Mouse (Mus musculus) urinary bladder, adult 2 months (tissue): ENCODE data around the gene Hmga1b. TPM values are rescaled to one million over a fixed set of nuclear protein-coding genes. Genes with fewer than 3 reads are reported as not detected.
"Not testable (repeated sequence)": the region's sequence is repeated elsewhere in the genome, so short reads cannot be mapped to it uniquely, and the experiment has no call there.

ENCODE experiments used
- DNase-seq: peaks from one replicate; pipeline ENCODE4 v3.0.0; 2022; ENCODE audit warnings: low spot score
- polyA plus RNA-seq: library from polyadenylated mRNA; depleted of rRNA; stranded (reverse); fragments of >200 nt; gene quantifications from 2 replicates; pipeline ENCODE4 v1.2.3, GENCODE M21; 2012; rRNA removed

The Hmga1b gene
- 1.7 and 2.1 TPM in 2 replicates for polyA plus RNA-seq

- not testable (repeated sequence) for DNase-seq
These were observed at the start of gene Hmga1b for GRCm38 (mm10) chr11:120762672-120763041. Gene Hmga1b, plus strand, starts transcription at chr11:120762794.

GRCm38 (mm10) chr11:120713580-120714518, 48.7 kb upstream of the Hmga1b start, which contains the start of the genes Cenpx and Lrrc45:
Gene Cenpx, minus strand, starts transcription at chr11:120713738.
Gene Lrrc45, plus strand, starts transcription at chr11:120713925.
- DNase-seq: peak; percentile 82

DNA sequence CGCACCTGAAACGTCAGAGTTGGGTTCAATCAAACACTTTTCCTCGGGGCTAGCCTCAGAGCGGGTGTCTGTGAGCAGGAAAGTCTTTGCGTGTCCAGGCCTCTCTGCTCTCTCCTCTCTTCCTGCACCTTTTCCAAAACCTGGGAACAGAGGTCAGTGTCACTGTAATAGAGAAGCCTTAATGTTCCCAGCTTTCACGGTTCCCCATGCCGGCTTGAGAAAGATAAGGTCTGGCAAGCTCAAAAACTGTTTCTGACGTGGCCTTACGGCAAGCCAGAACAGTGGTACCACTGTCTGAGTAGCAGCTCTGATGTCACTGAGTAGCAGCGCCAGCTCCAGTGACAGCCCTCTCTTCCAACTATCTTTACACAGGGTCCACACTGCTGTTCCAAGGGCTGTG, 48.0 kb upstream of the Hmga1b start:
- DNase-seq: no peak

DNA sequence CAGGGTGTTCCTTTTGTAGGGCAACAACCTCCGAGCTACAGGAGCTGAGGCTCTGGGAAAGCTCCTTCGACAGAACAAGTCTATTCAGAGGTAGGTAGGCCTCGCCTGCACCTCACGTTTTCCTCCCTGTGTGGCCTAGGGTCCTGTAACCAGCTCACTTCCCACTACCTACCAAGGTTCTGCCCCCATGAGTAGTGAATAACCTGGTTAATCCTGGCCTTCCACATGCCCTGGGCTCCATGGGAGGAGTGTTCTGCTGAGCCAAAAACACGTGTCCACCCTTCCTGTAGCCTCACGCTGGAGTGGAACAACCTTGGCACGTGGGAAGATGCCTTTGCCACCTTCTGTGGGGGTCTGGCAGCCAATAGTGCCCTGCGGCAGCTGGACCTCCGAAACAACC, 47.5 kb upstream of the Hmga1b start:
- DNase-seq: no peak

DNA sequence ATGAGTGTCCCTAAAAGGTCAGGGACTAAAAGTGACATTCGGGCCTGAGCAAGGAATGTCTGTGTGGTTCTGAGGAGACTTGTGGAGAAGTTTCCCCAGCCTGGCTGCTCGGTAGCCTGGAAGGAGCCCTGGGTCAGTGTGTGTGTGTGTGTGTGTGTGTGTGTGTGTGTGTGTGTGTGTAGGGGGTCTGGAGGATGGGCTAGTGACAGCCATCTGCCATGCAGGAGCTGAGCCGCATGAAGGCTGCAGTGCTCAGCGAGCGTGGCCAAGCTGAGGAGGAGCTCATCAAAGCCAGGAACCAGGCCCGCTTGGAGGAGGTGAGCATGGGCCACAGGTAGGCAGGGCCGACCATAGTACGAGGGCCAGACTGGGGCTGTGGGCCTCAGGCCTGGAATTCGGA, 43.4 kb upstream of the Hmga1b start:
- DNase-seq: no peak

GRCm38 (mm10) chr11:120719841-120720376, 42.7 kb upstream of the Hmga1b start:
- no peak for DNase-seq

- peak; percentile 80 for DNase-seq
These were observed 42.1 kb upstream of the Hmga1b start for GRCm38 (mm10) chr11:120720450-120720849.

- no peak for DNase-seq
These were observed 41.2 kb upstream of the Hmga1b start, which contains the start of gene Rac3 for GRCm38 (mm10) chr11:120721124-120722066. Gene Rac3, plus strand, starts transcription at chr11:120721470.

DNA sequence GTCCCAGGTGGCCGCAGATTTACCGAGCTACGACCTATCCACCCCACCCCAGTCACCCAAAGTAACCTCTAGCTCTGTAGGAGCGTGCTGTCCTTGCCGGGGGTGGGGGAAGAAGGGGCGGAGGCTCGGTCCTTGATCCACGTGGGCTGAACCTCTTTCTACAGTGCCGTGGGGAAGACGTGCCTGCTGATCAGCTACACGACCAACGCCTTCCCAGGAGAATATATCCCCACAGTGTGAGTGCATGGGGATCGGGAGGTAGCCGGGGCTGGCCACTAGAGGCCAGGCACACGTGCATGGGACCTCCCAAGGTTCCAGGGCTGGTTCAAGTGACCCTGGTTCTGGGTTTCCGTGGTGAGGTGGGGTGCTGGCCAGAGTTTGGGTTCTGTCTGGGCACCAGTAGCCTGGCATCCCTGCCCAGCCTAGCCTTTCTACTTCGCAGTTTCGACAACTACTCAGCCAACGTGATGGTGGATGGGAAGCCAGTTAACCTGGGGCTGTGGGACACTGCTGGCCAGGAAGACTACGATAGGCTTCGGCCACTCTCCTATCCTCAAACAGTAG, 40.4 kb upstream of the Hmga1b start:
- DNase-seq: no peak

GRCm38 (mm10) chr11:120722761-120723382, 39.7 kb upstream of the Hmga1b start:
- no peak for DNase-seq

- no peak for DNase-seq
These were observed 39.1 kb upstream of the Hmga1b start for GRCm38 (mm10) chr11:120723509-120723908.

DNA sequence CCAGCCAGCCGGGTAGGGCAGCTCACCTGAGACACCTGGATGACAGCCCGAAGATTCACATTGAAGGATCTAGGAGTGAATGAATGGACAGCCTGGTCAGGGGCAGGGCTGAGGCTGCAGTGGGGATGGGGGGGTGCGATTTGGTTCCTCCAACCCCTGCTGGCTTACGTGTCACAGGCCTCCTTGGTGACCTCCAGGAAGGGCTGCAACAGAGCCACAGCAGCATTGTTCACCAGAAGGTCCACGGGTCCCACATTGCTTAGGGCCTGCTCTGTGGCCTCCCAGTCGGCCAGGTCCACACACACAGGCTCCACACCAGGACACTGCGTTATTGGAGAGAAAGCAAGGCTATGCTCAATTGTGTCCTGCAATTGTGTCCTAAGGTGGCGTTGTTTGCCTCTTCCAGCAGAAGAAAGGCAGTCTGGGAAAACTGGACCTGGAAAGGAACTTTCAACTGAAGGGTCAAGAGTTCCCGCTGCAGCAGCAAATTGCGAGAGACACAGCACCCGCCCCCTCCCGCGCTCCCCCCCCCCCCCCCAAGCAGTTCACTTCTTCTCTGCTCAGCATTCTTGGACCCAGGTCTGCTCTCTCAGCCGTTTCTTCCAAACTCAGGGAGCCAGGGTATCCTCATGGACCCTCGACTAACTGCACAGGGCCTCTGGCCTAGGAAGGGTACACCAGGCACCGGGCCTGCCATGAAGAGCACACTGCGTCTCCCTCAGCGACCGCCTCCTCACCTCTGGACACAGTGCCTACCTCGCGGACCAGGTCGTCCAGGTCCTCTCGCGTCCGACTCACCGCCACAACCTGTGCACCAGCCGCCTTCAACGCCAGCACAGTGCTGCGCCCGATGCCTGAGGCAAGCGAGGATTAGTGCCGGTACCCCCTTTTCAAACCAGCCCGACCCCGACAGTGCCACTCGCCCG, 36.1 kb upstream of the Hmga1b start:
- DNase-seq: no peak

DNA sequence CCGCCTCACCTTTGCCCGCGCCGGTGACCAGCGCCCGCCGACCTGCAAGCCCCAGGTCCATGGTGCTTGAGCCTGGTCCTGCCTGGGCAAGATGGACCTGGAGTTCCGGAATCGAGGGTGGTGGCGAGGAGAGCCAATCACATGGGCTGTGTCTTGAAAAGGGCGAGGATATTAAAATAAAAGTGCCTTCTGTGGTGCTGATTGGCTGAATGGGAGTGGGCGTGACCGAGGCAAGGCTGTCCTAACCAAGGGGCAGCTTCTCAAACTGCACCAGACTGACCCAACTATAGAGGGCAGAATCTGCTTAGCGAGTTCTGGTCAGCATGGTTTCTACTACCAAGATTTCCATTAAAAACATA, 35.4 kb upstream of the Hmga1b start, which contains the start of gene Dcxr:
Gene Dcxr, minus strand, starts transcription at position 113 of the 359 bp plus-strand sequence.
- DNase-seq: peak; percentile 70

DNA sequence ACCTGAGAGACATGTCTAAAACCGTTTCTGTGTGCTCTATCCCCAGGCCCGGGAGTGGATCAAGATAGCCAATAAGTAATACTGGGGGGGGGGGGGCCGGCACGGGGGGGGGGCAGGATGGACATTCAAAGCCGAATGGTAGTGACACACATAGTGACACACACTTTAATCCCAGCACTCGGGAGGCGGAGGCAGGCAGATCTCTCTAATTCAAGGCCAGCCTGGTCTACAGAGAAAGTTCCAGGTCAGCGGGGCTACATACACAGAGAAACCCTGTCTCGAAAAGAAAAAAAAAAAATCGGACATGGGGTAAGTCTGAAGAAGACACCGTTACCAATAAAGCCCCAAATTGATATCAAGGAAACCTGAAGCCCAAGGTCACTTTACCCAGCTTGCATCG, 35.0 kb upstream of the Hmga1b start:
- DNase-seq: no peak

GRCm38 (mm10) chr11:120728530-120729240, 33.9 kb upstream of the Hmga1b start:
- DNase-seq: no peak

DNA sequence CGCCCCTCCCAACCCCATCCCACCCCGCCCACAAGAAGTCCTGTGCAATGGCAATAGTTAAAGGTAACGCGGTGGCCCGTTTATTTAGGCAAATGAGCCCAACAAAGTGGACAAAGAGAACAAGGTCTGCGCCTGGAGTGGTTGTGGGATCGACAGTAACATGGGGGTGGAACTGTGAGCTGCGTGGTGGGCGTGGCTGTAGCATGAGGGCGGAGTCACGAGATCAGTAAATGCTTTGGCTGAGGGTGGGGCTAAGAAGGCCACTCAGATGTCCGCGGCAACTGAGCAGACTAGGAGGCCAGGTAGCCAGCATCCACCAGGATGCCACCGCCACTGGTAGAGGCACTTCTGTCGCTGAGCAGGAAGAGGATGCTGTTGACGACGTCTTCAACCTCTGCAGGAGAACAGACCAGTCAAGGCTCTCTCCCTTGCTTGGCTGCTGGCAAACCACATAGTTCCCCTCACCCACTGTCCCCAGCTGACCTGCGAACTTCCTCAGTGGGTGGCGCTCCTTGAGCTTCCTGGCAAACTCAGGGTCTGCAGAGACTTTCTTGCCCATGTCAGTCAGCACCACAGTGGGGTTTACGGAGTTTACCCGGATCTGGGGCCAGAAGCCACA, 33.1 kb upstream of the Hmga1b start:
- not testable (repeated sequence) for DNase-seq

DNA sequence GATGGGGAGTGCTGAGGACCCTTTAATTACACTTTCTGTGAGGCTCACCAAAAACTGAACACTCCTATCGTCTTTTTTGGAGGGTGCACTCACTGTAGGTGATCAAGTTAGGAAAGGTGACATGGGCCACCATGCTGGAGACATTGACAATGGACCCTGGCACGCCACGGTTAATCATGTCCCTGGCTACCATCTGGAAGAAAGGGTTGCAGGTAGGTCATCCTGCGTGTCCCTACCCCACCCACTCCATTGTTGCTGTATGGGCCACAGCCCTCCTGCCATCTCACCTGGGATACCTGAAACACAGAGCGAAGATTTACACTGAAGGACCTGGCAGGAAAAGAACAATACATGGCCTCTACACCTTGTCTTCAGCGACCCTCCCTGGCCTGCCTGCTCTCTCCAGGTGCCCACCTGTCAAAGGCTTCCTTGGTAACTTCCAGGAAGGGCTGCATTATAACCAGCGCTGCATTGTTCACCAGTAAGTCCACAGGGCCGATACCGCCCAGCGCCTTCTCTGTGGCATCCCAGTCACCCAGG, 32.2 kb upstream of the Hmga1b start:
- DNase-seq: no peak

- no peak for DNase-seq
These were observed 31.2 kb upstream of the Hmga1b start for GRCm38 (mm10) chr11:120731395-120731794.
